Mouse (Mus musculus): Measurements from ENCODE around the gene Wdr95. TPM values are rescaled to one million over a fixed set of nuclear protein-coding genes. Genes with fewer than 3 reads are reported as not detected.

Wdr95 gene
- polyA plus RNA-seq, 1 experiment from 2014 or later = 0.84 TPM

- H3K9ac ChIP-seq = no peak overlapping the region
- WGBS = 76% methylated on average over 10 of the region's 10 CpGs
- H3K27ac ChIP-seq = no peak overlapping the region
- no peak overlapping the region for H3K4me2 ChIP-seq
- peaks cover 81% of the 10 kb centered on the region for H3K36me3 ChIP-seq
- no peak overlapping the region for H3K4me3 ChIP-seq
- H3K9me3 ChIP-seq = no peaks in the 10 kb centered on the region
- H3K4me1 ChIP-seq (replicated peaks) = peaks cover 13% of the 10 kb centered on the region
- no peaks in the 10 kb centered on the region for H3K27me3 ChIP-seq
- no peak for ATAC-seq (ENCODE audit: low FRiP score)
These were observed 88.3 kb downstream of the Wdr95 start for GRCm38 (mm10) chr5:149616817-149617216.

GRCm38 (mm10) chr5:149617776-149618425 is 89.4 kb downstream of the Wdr95 start:
- no peak overlapping the region for H3K4me2 ChIP-seq
- H3K27me3 ChIP-seq = no peaks in the 10 kb centered on the region
- no peak overlapping the region for H3K9ac ChIP-seq
- H3K9me3 ChIP-seq = no peaks in the 10 kb centered on the region
- peaks cover 91% of the 10 kb centered on the region for H3K36me3 ChIP-seq
- H3K4me1 ChIP-seq (replicated peaks) = peaks cover 2% of the 10 kb centered on the region
- WGBS = 94% methylated on average over 6 of the region's 6 CpGs
- ATAC-seq (ENCODE audit: low FRiP score) = no peak
- H3K4me3 ChIP-seq = no peak overlapping the region
- no peak overlapping the region for H3K27ac ChIP-seq

- H3K4me2 ChIP-seq = no peak overlapping the region
- H3K4me1 ChIP-seq (replicated peaks) = no peaks in the 10 kb centered on the region
- 72% methylated on average over 7 of the region's 7 CpGs for WGBS
- H3K27ac ChIP-seq = no peak overlapping the region
- H3K4me3 ChIP-seq = no peak overlapping the region
- no peaks in the 10 kb centered on the region for H3K9me3 ChIP-seq
- H3K9ac ChIP-seq = peak overlapping the region; percentile 49; the same call in 1 of the 2 replicates
- H3K27me3 ChIP-seq = no peaks in the 10 kb centered on the region
- H3K36me3 ChIP-seq = peaks cover 96% of the 10 kb centered on the region
- no peak for ATAC-seq (ENCODE audit: low FRiP score)
These were observed 93.7 kb downstream of the Wdr95 start for GRCm38 (mm10) chr5:149622152-149622551.

GRCm38 (mm10) chr5:149622644-149623043 is 94.2 kb downstream of the Wdr95 start:
- no peak overlapping the region for H3K4me3 ChIP-seq
- no peaks in the 10 kb centered on the region for H3K9me3 ChIP-seq
- WGBS = 67% methylated on average over 6 of the region's 6 CpGs
- no peaks in the 10 kb centered on the region for H3K4me1 ChIP-seq (replicated peaks)
- no peak overlapping the region for H3K9ac ChIP-seq
- H3K36me3 ChIP-seq = peaks cover 96% of the 10 kb centered on the region
- H3K4me2 ChIP-seq = no peak overlapping the region
- no peak for ATAC-seq (ENCODE audit: low FRiP score)
- H3K27me3 ChIP-seq = no peaks in the 10 kb centered on the region
- H3K27ac ChIP-seq = no peak overlapping the region

- no peak overlapping the region for H3K27ac ChIP-seq
- 89% methylated on average over 8 of the region's 8 CpGs for WGBS
- ATAC-seq (ENCODE audit: low FRiP score) = no peak
These were observed 95.6 kb downstream of the Wdr95 start for GRCm38 (mm10) chr5:149623815-149624675.

GRCm38 (mm10) chr5:149625547-149625946 is 97.1 kb downstream of the Wdr95 start:
- Histone ChIP-seq H3K27ac (no peak overlapping the region), H3K9ac (no peak overlapping the region), H3K27me3 (no peaks in the 10 kb centered on the region), H3K9me3 (no peaks in the 10 kb centered on the region), H3K4me2 (no peak overlapping the region), H3K4me3 (no peak overlapping the region), H3K4me1 (replicated peaks) (no peaks in the 10 kb centered on the region), H3K36me3 (peaks cover 94% of the 10 kb centered on the region)
- 92% methylated on average over 3 of the region's 3 CpGs for WGBS
- ATAC-seq (ENCODE audit: low FRiP score) = no peak

More at GRCm38 (mm10) chr5:149623815-149624675, 95.6 kb downstream of the Wdr95 start:
- H3K27me3 ChIP-seq = no peaks in the 10 kb centered on the region
- no peak overlapping the region for H3K4me2 ChIP-seq
- H3K4me1 ChIP-seq (replicated peaks) = no peaks in the 10 kb centered on the region
- no peak overlapping the region for H3K4me3 ChIP-seq
- no peaks in the 10 kb centered on the region for H3K9me3 ChIP-seq
- no peak overlapping the region for H3K9ac ChIP-seq
- H3K36me3 ChIP-seq = peaks cover 94% of the 10 kb centered on the region

- ATAC-seq (ENCODE audit: low FRiP score) = no peak
- Histone ChIP-seq H3K27me3 (no peaks in the 10 kb centered on the region), H3K9ac (peak overlapping the region; percentile 84), H3K4me2 (peak overlapping the region; percentile 81), H3K4me1 (replicated peaks) (peaks cover 22% of the 10 kb centered on the region), H3K27ac (no peak overlapping the region), H3K36me3 (peaks cover 36% of the 10 kb centered on the region), H3K4me3 (peak overlapping the region; percentile 74), H3K9me3 (no peaks in the 10 kb centered on the region)
- 80% methylated on average over 11 of the region's 11 CpGs for WGBS
These were observed 106.0 kb downstream of the Wdr95 start for GRCm38 (mm10) chr5:149634409-149635035.

- Histone ChIP-seq H3K4me3 (peak overlapping the region; percentile 74), H3K9ac (peak overlapping the region; percentile 84), H3K36me3 (peaks cover 25% of the 10 kb centered on the region), H3K27ac (peak overlapping the region; percentile 89), H3K4me2 (peak overlapping the region; percentile 81), H3K27me3 (no peaks in the 10 kb centered on the region), H3K9me3 (no peaks in the 10 kb centered on the region), H3K4me1 (replicated peaks) (peaks cover 22% of the 10 kb centered on the region)
- under 1% methylated on average over 24 of the region's 24 CpGs for WGBS
- ATAC-seq (ENCODE audit: low FRiP score) = peak; percentile 4
These were observed 107.1 kb downstream of the Wdr95 start for GRCm38 (mm10) chr5:149635556-149635955.

- no peaks in the 10 kb centered on the region for H3K27me3 ChIP-seq
- H3K4me1 ChIP-seq (replicated peaks) = peaks cover 22% of the 10 kb centered on the region
- peaks cover 18% of the 10 kb centered on the region for H3K36me3 ChIP-seq
- H3K9me3 ChIP-seq = no peaks in the 10 kb centered on the region
- peak within 1 kb of the TSS; percentile 89 for H3K27ac ChIP-seq
- peak; percentile 99 for ATAC-seq (ENCODE audit: low FRiP score)
- WGBS = under 1% methylated on average over 60 of the region's 60 CpGs
- H3K4me2 ChIP-seq = peak within 1 kb of the TSS; percentile 81
- H3K4me3 ChIP-seq = peak within 1 kb of the TSS; percentile 74
- peak within 1 kb of the TSS; percentile 84 for H3K9ac ChIP-seq
These were observed 107.8 kb downstream of the Wdr95 start, which contains the start of gene Hsph1 for GRCm38 (mm10) chr5:149636075-149636920. TSS of gene Hsph1 (minus strand) at chr5:149636376.

GRCm38 (mm10) chr5:149637306-149637705 is 108.8 kb downstream of the Wdr95 start:
- Histone ChIP-seq H3K4me3 (peak overlapping the region; percentile 74; the same call in 1 of the 2 replicates), H3K36me3 (peaks cover 8% of the 10 kb centered on the region), H3K27me3 (no peaks in the 10 kb centered on the region), H3K9ac (peak overlapping the region; percentile 70), H3K27ac (no peak overlapping the region), H3K4me1 (replicated peaks) (peaks cover 22% of the 10 kb centered on the region), H3K4me2 (peak overlapping the region; percentile 81), H3K9me3 (no peaks in the 10 kb centered on the region)
- 60% methylated on average over 8 of the region's 8 CpGs for WGBS
- ATAC-seq (ENCODE audit: low FRiP score) = no peak

- no peak overlapping the region for H3K4me2 ChIP-seq
- H3K27me3 ChIP-seq = no peaks in the 10 kb centered on the region
- H3K4me3 ChIP-seq = no peak overlapping the region
- WGBS = 90% methylated on average over 8 of the region's 8 CpGs
- no peak for ATAC-seq (ENCODE audit: low FRiP score)
- no peaks in the 10 kb centered on the region for H3K9me3 ChIP-seq
- H3K36me3 ChIP-seq = no peaks in the 10 kb centered on the region
- H3K4me1 ChIP-seq (replicated peaks) = peaks cover under 1% of the 10 kb centered on the region; the same call in 1 of the 2 replicates
- H3K27ac ChIP-seq = no peak overlapping the region
- no peak overlapping the region for H3K9ac ChIP-seq
These were observed 112.9 kb downstream of the Wdr95 start for GRCm38 (mm10) chr5:149641277-149641892.

Measured in hindbrain, embryonic 13.5 days (tissue).